Mouse (Mus musculus) brain, embryonic 14.5 days (tissue): ENCODE measurements around the gene Sec1.

Source experiments
- CTCF ChIP-seq: fragments of 200-500 bp; IDR thresholded peaks from 2 replicates; pipeline ENCODE4 v1.5.1; 2012; ENCODE audit warnings: inconsistent platforms, mild to moderate bottlenecking, moderate library complexity, borderline replicate concordance; ENCODE audit not compliant: insufficient read depth, insufficient read length; ENCODE audit errors: extremely low read depth
- POLR2A ChIP-seq: fragments of 200-500 bp; IDR thresholded peaks from 2 replicates; pipeline ENCODE4 v1.6.1; 2012; ENCODE audit warnings: mild to moderate bottlenecking, inconsistent platforms, borderline replicate concordance; ENCODE audit not compliant: poor library complexity, insufficient read depth, insufficient read length, severe bottlenecking; ENCODE audit errors: extremely low read depth

DNA sequence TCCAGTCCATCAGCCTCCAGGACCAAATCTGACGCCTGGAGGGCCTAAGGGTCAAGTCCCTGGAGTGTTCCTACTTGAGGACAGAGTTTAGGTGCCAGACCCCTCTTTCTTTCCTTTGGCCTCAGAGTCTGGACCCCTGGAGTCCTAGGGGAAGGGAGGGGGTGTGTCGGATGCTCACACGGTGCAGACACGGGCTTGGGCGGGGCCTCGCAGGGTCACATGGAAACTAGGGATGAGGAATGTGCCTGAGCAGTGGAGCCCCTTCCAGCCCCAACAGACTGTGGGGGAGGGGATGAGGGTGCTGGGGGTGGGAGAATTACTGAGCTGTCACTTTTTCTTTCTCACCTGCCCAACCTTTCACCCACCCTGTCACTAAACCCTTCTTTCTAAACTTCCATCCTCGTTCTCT, 11.7 kb upstream of the Sec1 start:
- TF ChIP-seq CTCF (no peak), POLR2A (no peak)
